Mouse (Mus musculus) lung, postnatal 0 days (tissue): Measurements from ENCODE around the gene Nmur1. TPM values are rescaled to one million over a fixed set of nuclear protein-coding genes. Genes with fewer than 3 reads are reported as not detected.

Experiments used
- ATAC-seq: fragments of 200-750 bp; cut with Nextera tagmentation; 2 replicates; pipeline ENCODE4 v1.8.0; 2017; ENCODE audit warnings: moderate library complexity
- DNase-seq: peaks from one replicate; pipeline ENCODE4 v3.0.0-alpha.2; 2016; ENCODE audit warnings: low spot score
- H3K27ac ChIP-seq: fragments of 300-500 bp; sonication (generic); 2 replicates; pipeline ENCODE4 v1.5.1; 2014; ENCODE audit warnings: antibody characterized with exemption, mild to moderate bottlenecking, low read length, mixed read lengths
- H3K27me3 ChIP-seq: fragments of 300-500 bp; sonication (generic); replicated peaks from 2 replicates; pipeline ENCODE4 v1.6.1; 2014; ENCODE audit warnings: low read length, mixed read lengths; ENCODE audit not compliant: insufficient read depth
- H3K36me3 ChIP-seq: fragments of 300-500 bp; sonication (generic); 2 replicates; pipeline ENCODE4 v1.6.1; 2014; ENCODE audit warnings: low read length, mixed read lengths; ENCODE audit not compliant: insufficient read depth
- H3K4me1 ChIP-seq: fragments of 300-500 bp; sonication (generic); 2 replicates; pipeline ENCODE4 v1.6.1; 2014; ENCODE audit warnings: antibody characterized with exemption, low read depth, low read length, mixed read lengths; ENCODE audit not compliant: insufficient read depth
- H3K4me2 ChIP-seq: fragments of 300-500 bp; sonication (generic); replicated peaks from 2 replicates; pipeline ENCODE4 v1.6.1; 2014; ENCODE audit warnings: low read depth, mild to moderate bottlenecking, low read length, moderate library complexity, mixed read lengths
- H3K4me3 ChIP-seq: fragments of 300-500 bp; sonication (generic); 2 replicates; pipeline ENCODE4 v1.5.1; 2014; ENCODE audit warnings: low read depth, low read length
- H3K9ac ChIP-seq: fragments of 300-500 bp; sonication (generic); replicated peaks from 2 replicates; pipeline ENCODE4 v1.6.1; 2014; ENCODE audit warnings: low read depth, mild to moderate bottlenecking
- H3K9me3 ChIP-seq: fragments of 300-500 bp; sonication (generic); 2 replicates; pipeline ENCODE4 v1.6.1; 2016; ENCODE audit warnings: low read length, mixed read lengths
- CTCF ChIP-seq: IDR thresholded peaks from 2 replicates; pipeline ENCODE4 v1.5.1; 2016; ENCODE audit warnings: antibody characterized with exemption, mild to moderate bottlenecking
- EP300 ChIP-seq: IDR thresholded peaks from 2 replicates; pipeline ENCODE4 v1.6.1; 2016; ENCODE audit warnings: antibody characterized with exemption, mild to moderate bottlenecking, control low read depth
- WGBS: fragments of 180-500 bp; shearing (Covaris S2); extraction: QIAGEN DNeasy Blood & Tissue Kit; methylation state at CpG from one replicate; pipeline ENCODE4 v1.1.7; 2014; 5-methylcytosine and 5-hydroxymethylcytosine counted together
- polyA plus RNA-seq: library from polyadenylated mRNA; unstranded; fragments of >200 nt; fragmentation: Nextera tagmentation; extraction: Ambion mirVana; gene quantifications from 2 replicates; pipeline ENCODE4 v1.2.1, GENCODE M21; 2015

Nmur1 gene
- polyA plus RNA-seq, 1 experiment from 2014 or later: 2.1 TPM

- H3K36me3 ChIP-seq: no peaks in the 10 kb centered on the region
- TF ChIP-seq EP300: no peak
- TF ChIP-seq CTCF: peak; percentile 19; the same call in 1 of the 2 replicates
- no peaks in the 10 kb centered on the region for H3K27me3 ChIP-seq
- H3K27ac ChIP-seq: no peak overlapping the region
- H3K9ac ChIP-seq: no peak overlapping the region
- 34% methylated on average over 6 of the region's 6 CpGs for WGBS
- H3K9me3 ChIP-seq: no peaks in the 10 kb centered on the region
- DNase-seq (peak; percentile 54), ATAC-seq (peak; percentile 17; the same call in 1 of the 2 replicates)
- H3K4me1 ChIP-seq: peaks cover 11% of the 10 kb centered on the region; the same call in 1 of the 2 replicates
- H3K4me3 ChIP-seq: no peak overlapping the region
- H3K4me2 ChIP-seq: no peak overlapping the region
Observed at GRCm38 (mm10) chr1:86449966-86450365, 23.9 kb upstream of the Nmur1 start.

GRCm38 (mm10) chr1:86448272-86448671 is 22.2 kb upstream of the Nmur1 start:
- Histone ChIP-seq H3K27me3 (no peaks in the 10 kb centered on the region), H3K9ac (peak overlapping the region; percentile 16; the same call in 1 of the 2 replicates), H3K4me2 (no peak overlapping the region; the same call in 1 of the 2 replicates), H3K4me3 (no peak overlapping the region), H3K9me3 (no peaks in the 10 kb centered on the region), H3K4me1 (peaks cover 20% of the 10 kb centered on the region), H3K27ac (peak overlapping the region; percentile 90), H3K36me3 (no peaks in the 10 kb centered on the region)
- DNase-seq: peak; percentile 86
- 13% methylated on average over 4 of the region's 4 CpGs for WGBS
- peak; percentile 80 for ATAC-seq
- TF ChIP-seq EP300: peak; percentile 25; the same call in 1 of the 2 replicates
- no peak for TF ChIP-seq CTCF

- H3K9me3 ChIP-seq: no peaks in the 10 kb centered on the region
- H3K4me3 ChIP-seq: no peak overlapping the region
- H3K27me3 ChIP-seq: no peaks in the 10 kb centered on the region
- H3K4me1 ChIP-seq: peaks cover 26% of the 10 kb centered on the region
- H3K4me2 ChIP-seq: no peak overlapping the region
- no peak for TF ChIP-seq CTCF
- TF ChIP-seq EP300: no peak; the same call in none of the 2 replicates
- H3K9ac ChIP-seq: peak overlapping the region; percentile 16; the same call in 1 of the 2 replicates
- peak; percentile 75 for ATAC-seq
- H3K36me3 ChIP-seq: no peaks in the 10 kb centered on the region
- 15% methylated on average over 13 of the region's 13 CpGs for WGBS
- peak overlapping the region; percentile 90 for H3K27ac ChIP-seq
- DNase-seq: peak; percentile 86
Observed at GRCm38 (mm10) chr1:86447596-86448171, 21.7 kb upstream of the Nmur1 start.

GRCm38 (mm10) chr1:86443386-86444172 is 17.6 kb upstream of the Nmur1 start:
- Histone ChIP-seq H3K9ac (no peak overlapping the region), H3K27ac (peak overlapping the region; percentile 98), H3K4me3 (peak overlapping the region; percentile 43; the same call in 1 of the 2 replicates), H3K4me1 (peaks cover 30% of the 10 kb centered on the region), H3K4me2 (peak overlapping the region; percentile 83; the same call in 1 of the 2 replicates), H3K27me3 (no peaks in the 10 kb centered on the region), H3K9me3 (no peaks in the 10 kb centered on the region), H3K36me3 (no peaks in the 10 kb centered on the region)
- peak; percentile 31; the same call in 1 of the 2 replicates for TF ChIP-seq EP300
- no peak for TF ChIP-seq CTCF
- ATAC-seq (no peak), DNase-seq (peak; percentile 62)
- WGBS: 36% methylated on average over 8 of the region's 8 CpGs

GRCm38 (mm10) chr1:86442832-86443231 is 16.8 kb upstream of the Nmur1 start:
- Histone ChIP-seq H3K9ac (peak overlapping the region; percentile 67), H3K27ac (peak overlapping the region; percentile 98), H3K36me3 (no peaks in the 10 kb centered on the region), H3K4me1 (peaks cover 27% of the 10 kb centered on the region), H3K4me2 (peak overlapping the region; percentile 83), H3K27me3 (no peaks in the 10 kb centered on the region), H3K9me3 (no peaks in the 10 kb centered on the region), H3K4me3 (peak overlapping the region; percentile 43)
- DNase-seq (no peak), ATAC-seq (peak; percentile 1; the same call in 1 of the 2 replicates)
- WGBS: 4% methylated on average over 24 of the region's 24 CpGs
- TF ChIP-seq CTCF (no peak), EP300 (no peak; the same call in 1 of the 2 replicates)
